Mouse (Mus musculus): ENCODE measurements around the gene Mrpl22.
A peak's percentile ranks its signal among the peaks of the same experiment; 100 is the strongest.
"Not testable (repeated sequence)": the region's sequence is repeated elsewhere in the genome, so short reads cannot be mapped to it uniquely, and the experiment has no call there.

The Mrpl22 gene

GRCm38 (mm10) chr11:58180756-58181155 lies 9.3 kb downstream of the Mrpl22 start:
- no peak for DNase-seq (ENCODE audit: low spot score)

GRCm38 (mm10) chr11:58183579-58183978 lies 12.1 kb downstream of the Mrpl22 start:
- DNase-seq (ENCODE audit: low spot score) = no peak

GRCm38 (mm10) chr11:58189675-58190074 lies 18.2 kb downstream of the Mrpl22 start:
- no peak for DNase-seq (ENCODE audit: low spot score)

- no peak for DNase-seq (ENCODE audit: low spot score)
Observed at GRCm38 (mm10) chr11:58193326-58193725, 21.9 kb downstream of the Mrpl22 start.

GRCm38 (mm10) chr11:58193860-58194520 lies 22.5 kb downstream of the Mrpl22 start:
- DNase-seq (ENCODE audit: low spot score) = no peak

- no peak for DNase-seq (ENCODE audit: low spot score)
Observed at GRCm38 (mm10) chr11:58198663-58199062, 27.2 kb downstream of the Mrpl22 start.

- peak; percentile 70 for DNase-seq (ENCODE audit: low spot score)
Observed at GRCm38 (mm10) chr11:58199229-58200037, 28.0 kb downstream of the Mrpl22 start, which contains the start of the genes Igtp and Irgm2. TSS of gene Igtp (plus strand) at chr11:58199556. TSS of gene Irgm2 (plus strand) at chr11:58199618.

GRCm38 (mm10) chr11:58200226-58200625 lies 28.8 kb downstream of the Mrpl22 start:
- DNase-seq (ENCODE audit: low spot score) = no peak

GRCm38 (mm10) chr11:58201052-58201451 lies 29.6 kb downstream of the Mrpl22 start:
- no peak for DNase-seq (ENCODE audit: low spot score)

GRCm38 (mm10) chr11:58210321-58210886 lies 38.9 kb downstream of the Mrpl22 start:
- DNase-seq (ENCODE audit: low spot score) = no peak

GRCm38 (mm10) chr11:58211062-58211681 lies 39.7 kb downstream of the Mrpl22 start:
- peak; percentile 27 for DNase-seq (ENCODE audit: low spot score)

GRCm38 (mm10) chr11:58211682-58212067 lies 40.2 kb downstream of the Mrpl22 start:
- no peak for DNase-seq (ENCODE audit: low spot score)

- no peak for DNase-seq (ENCODE audit: low spot score)
Observed at GRCm38 (mm10) chr11:58213673-58214342, 42.3 kb downstream of the Mrpl22 start.

- DNase-seq (ENCODE audit: low spot score) = peak; percentile 71
Observed at GRCm38 (mm10) chr11:58214391-58215048, 43.1 kb downstream of the Mrpl22 start.

- not testable (repeated sequence) for DNase-seq (ENCODE audit: low spot score)
Observed at GRCm38 (mm10) chr11:58215049-58215430, 43.6 kb downstream of the Mrpl22 start.

GRCm38 (mm10) chr11:58215814-58216213 lies 44.4 kb downstream of the Mrpl22 start:
- DNase-seq (ENCODE audit: low spot score) = no peak

- no peak for DNase-seq (ENCODE audit: low spot score)
Observed at GRCm38 (mm10) chr11:58216823-58217222, 45.4 kb downstream of the Mrpl22 start.

GRCm38 (mm10) chr11:58223751-58224150 lies 52.3 kb downstream of the Mrpl22 start:
- DNase-seq (ENCODE audit: low spot score) = no peak

GRCm38 (mm10) chr11:58224313-58224712 lies 52.9 kb downstream of the Mrpl22 start:
- no peak for DNase-seq (ENCODE audit: low spot score)

GRCm38 (mm10) chr11:58224872-58225271 lies 53.4 kb downstream of the Mrpl22 start:
- not testable (repeated sequence) for DNase-seq (ENCODE audit: low spot score)

GRCm38 (mm10) chr11:58225655-58226054 lies 54.2 kb downstream of the Mrpl22 start:
- peak; percentile 45 for DNase-seq (ENCODE audit: low spot score)
